Mouse (Mus musculus) heart, postnatal 0 days (tissue): Measurements from ENCODE around the gene Papss1.

Source experiments
- CTCF ChIP-seq: IDR thresholded peaks from 2 replicates; pipeline ENCODE4 v1.5.1; 2016; ENCODE audit warnings: antibody characterized with exemption, control low read depth, low read depth
- EP300 ChIP-seq: IDR thresholded peaks from 2 replicates; pipeline ENCODE4 v1.6.1; 2016; ENCODE audit warnings: antibody characterized with exemption, low read depth

DNA sequence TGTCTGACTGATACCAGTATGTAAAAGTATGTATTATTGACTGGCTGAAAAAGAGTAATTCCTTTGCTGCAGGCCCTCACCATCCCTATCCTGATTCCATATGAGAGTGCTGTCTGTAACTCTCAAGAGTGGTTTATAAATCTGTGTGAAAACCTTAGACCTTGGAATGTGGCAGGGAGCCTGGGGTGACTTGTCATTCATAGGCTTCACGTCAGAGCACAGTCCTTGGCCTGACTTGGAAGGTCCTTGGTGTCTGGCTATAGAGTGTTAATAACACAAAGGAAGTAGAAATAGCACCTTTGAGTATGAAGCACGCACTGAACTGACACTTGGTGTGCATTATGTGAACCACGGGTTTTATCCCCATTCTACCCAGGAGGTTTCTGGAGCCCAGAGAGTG lies 64.4 kb downstream of the Papss1 start:
- no peak for TF ChIP-seq CTCF
- TF ChIP-seq EP300 = no peak
